Mouse (Mus musculus) ovary, adult 18-20 months (tissue): ENCODE results near the gene Rab6a.

ENCODE experiments used
- DNase-seq: peaks from one replicate; pipeline ENCODE4 v3.0.0; 2022; ENCODE audit warnings: low spot score, mixed read lengths

Rab6a gene

GRCm38 (mm10) chr7:100684081-100684480 lies 76.9 kb downstream of the Rab6a start:
- DNase-seq: no peak

- DNase-seq: no peak
These were observed 77.3 kb downstream of the Rab6a start for GRCm38 (mm10) chr7:100684538-100684937.

- peak; percentile 70 for DNase-seq
These were observed 78.1 kb downstream of the Rab6a start for GRCm38 (mm10) chr7:100685061-100686030.

GRCm38 (mm10) chr7:100688471-100688870 lies 81.3 kb downstream of the Rab6a start:
- no peak for DNase-seq
